Mouse (Mus musculus) left cerebral cortex, postnatal 25 days (tissue): ENCODE data around the gene Rpl22. TPM values are rescaled to one million over a fixed set of nuclear protein-coding genes. Genes with fewer than 3 reads are reported as not detected.

Source experiments
- DNase-seq, 2 experiments: peaks; one replicate each; pipeline ENCODE4 v3.0.0; 2022; ENCODE audit warnings: low spot score in 2 of 2, mixed read lengths in 1 of 2
- intact Hi-C: fragments of 180-260 bp; cut with DNase I; formaldehyde crosslinking; loops from one replicate; pipeline ENCODE4 v1.15.1; 2025
- total RNA-seq, 2 experiments: library from RNA; stranded (reverse); gene quantifications; 2 replicates each; pipeline ENCODE4 v1.2.3; 2021

Gene Rpl22
- total RNA-seq, 2 experiments from 2014 or later, result 160 TPM

- DNase-seq, result no peak
- intact Hi-C loops, result no loop called here
These were observed 29.6 kb upstream of the Rpl22 start for GRCm38 (mm10) chr4:152295916-152296315.

- intact Hi-C loops, result no loop called here
- DNase-seq, result no peak
These were observed 29.2 kb upstream of the Rpl22 start for GRCm38 (mm10) chr4:152296371-152296770.

GRCm38 (mm10) chr4:152296874-152297861, 28.4 kb upstream of the Rpl22 start, which contains the start of gene Icmt:
Icmt (plus strand) TSS chr4:152297227.
- peak; percentile 99 for DNase-seq
- intact Hi-C loops, result no loop called here

- DNase-seq, result no peak
- intact Hi-C loops, result no loop called here
These were observed 26.7 kb upstream of the Rpl22 start for GRCm38 (mm10) chr4:152298836-152299235.

DNA sequence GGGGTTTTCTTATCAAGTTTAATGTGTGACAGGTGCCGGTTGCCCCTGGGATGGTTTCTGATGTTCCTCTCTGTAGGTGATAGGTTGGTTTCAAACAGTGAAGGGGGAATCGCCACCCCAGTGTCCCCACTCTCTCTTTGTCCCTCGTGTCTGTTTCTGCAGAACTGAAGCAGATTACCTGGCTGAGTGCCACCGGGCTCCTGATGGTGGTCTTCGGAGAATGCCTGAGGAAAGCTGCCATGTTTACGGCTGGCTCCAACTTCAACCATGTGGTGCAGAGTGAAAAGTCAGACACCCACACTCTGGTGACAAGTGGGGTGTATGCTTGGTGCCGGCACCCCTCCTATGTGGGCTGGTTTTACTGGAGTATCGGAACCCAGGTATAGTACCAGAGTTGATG, 25.2 kb upstream of the Rpl22 start:
- no peak for DNase-seq
- intact Hi-C loops, result no loop called here

DNA sequence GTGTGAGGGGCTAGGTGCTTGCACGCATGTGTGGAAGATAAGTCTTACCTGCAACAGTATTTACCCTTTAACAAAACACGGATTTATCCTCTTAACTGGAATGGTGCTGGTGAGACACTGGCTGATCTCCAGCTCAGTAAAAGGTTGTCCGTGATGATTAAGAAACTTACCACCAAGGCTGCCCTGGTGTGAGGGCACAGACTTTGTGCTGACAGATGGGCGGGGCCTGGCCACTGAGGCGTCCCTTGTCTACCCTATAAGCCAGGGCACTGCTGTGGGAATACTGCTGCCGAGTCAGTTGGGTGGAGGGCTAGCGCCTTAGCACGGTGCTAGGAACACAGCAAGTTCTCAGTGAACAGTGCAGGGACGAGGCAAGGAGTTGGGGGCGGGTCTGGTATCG, 23.5 kb upstream of the Rpl22 start:
- intact Hi-C loops, result no loop called here

DNA sequence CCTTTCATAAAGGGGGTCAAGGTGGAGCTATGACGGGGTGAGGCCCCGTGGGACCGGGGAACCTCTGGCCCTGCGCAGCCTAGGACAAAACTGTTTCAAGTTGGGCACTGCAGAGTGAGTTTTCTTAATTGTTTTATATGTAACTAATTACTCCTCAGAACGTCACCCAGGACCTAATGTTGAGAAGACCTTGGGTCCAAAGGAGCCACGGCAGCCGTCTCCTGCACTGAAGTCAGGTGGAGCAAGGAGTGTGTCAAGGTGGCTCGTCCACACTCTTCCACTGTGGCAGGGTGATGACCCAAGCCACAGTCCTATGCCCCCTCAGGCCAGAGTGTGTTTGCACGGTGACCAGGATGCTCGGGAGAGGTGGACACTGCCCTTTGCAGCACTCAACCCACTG, 22.4 kb upstream of the Rpl22 start:
- DNase-seq, result no peak
- intact Hi-C loops, result no loop called here

More for the DNA sequence above, 23.5 kb upstream of the Rpl22 start:
- no peak for DNase-seq

DNA sequence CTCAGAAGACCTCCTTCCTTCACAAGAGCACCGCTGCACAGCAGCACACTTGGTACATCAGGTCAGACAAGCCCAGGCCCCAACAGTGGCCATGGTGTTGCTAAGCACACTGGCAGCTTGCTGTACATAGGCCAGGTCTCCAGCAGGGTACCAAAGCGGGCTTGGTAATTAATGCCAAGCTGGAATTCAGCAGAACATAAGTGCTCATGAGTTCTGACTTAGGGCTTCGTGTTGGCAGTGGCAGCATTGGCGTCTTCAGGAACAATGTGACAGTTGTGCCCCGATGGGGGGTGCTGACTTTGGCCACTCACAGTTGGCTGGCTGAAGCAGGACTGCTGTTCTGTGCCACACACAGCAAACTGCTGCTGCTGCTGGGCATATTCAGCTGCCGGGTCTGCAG, 20.9 kb upstream of the Rpl22 start:
- no peak for DNase-seq
- intact Hi-C loops, result no loop called here

GRCm38 (mm10) chr4:152305991-152306390, 19.6 kb upstream of the Rpl22 start:
- DNase-seq, result no peak
- intact Hi-C loops, result no loop called here

DNA sequence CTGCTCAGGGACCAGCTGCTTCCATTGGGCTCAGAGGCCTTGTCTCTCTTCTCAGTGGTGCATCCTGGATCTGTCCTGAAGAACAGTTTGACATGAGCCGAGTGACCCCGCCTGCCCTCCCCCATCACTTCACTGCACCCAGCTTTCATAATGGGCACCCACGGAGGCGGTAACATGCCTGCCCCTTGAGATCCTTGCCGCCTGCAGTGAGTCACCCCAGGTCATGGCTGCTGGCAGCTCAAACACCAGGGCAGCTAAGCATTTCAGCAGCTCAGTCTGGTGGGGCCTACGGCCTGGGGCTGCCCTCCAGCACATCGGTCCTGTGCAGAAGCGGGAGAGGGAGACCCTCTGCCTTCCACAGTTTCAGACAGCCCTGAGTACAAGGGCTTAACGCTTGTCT, 18.0 kb upstream of the Rpl22 start:
- no peak for DNase-seq
- intact Hi-C loops, result no loop called here

DNA sequence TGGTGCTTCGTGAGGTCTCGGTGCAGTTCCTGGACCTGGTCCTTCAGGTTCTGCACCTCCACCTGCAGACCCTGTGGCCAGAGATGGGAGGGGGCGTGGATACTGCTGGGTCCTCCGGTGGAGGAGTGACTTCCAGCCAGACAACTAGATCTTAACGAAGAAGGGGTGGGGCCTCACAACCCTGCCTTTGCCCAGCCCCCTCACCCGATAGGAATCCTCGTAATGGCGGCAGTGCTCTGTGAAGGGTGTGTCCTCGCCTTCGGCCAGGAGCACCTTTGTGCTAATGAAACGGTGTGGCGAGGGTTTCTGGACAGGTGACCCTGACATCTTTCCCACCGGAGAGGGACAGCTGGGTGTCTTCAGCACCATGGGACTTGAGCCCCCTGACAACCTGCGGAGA, 13.4 kb upstream of the Rpl22 start:
- no peak for DNase-seq
- intact Hi-C loops, result no loop called here

- intact Hi-C loops, result no loop called here
- peak in 1 of 2 experiments; percentile 36 for DNase-seq
These were observed 12.3 kb upstream of the Rpl22 start for GRCm38 (mm10) chr4:152313211-152313632.

DNA sequence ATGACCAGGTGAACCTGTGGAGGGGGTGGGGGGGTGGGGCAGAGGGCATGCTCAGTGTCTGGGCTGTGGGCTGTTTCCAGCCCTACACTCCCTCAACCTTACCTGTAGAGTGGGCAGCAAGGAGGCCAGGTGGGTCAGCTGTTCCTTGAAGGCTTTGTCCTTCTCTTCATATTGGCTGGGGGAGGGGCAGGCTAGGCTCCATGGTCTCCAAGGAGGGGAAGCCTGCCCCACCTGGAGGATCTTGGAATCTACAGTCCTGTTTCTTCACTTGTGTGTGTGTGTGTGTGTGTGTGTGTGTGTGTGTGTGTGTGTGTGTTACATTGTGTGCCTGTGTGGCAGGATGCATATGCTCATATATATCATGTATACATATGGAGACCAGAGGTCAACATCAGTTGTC, 11.6 kb upstream of the Rpl22 start:
- intact Hi-C loops, result no loop called here
- DNase-seq, result no peak

- intact Hi-C loops, result no loop called here
- DNase-seq, result peak in 1 of 2 experiments; percentile 41
These were observed 9.9 kb upstream of the Rpl22 start for GRCm38 (mm10) chr4:152315498-152316213.

DNA sequence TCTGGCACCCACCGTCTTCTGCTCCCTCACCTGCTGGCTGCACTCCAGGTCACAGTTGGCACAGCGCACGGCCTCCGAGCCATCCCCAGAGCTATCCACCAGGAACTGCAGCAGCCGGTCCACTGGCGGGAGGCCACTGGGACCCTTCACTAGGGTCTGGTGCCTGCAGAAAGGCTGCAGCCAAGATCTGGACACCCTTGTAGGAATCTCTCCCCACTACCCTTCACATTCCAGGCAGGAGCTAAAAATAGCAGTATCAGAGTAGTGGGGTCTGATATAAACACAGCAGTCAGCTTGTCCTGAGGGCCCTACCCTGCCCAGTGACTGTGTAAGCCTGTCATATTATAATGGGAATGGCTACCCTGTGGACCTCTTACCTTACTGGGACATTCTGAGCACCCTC, 7.9 kb upstream of the Rpl22 start:
- DNase-seq, result no peak
- intact Hi-C loops, result no loop called here

DNA sequence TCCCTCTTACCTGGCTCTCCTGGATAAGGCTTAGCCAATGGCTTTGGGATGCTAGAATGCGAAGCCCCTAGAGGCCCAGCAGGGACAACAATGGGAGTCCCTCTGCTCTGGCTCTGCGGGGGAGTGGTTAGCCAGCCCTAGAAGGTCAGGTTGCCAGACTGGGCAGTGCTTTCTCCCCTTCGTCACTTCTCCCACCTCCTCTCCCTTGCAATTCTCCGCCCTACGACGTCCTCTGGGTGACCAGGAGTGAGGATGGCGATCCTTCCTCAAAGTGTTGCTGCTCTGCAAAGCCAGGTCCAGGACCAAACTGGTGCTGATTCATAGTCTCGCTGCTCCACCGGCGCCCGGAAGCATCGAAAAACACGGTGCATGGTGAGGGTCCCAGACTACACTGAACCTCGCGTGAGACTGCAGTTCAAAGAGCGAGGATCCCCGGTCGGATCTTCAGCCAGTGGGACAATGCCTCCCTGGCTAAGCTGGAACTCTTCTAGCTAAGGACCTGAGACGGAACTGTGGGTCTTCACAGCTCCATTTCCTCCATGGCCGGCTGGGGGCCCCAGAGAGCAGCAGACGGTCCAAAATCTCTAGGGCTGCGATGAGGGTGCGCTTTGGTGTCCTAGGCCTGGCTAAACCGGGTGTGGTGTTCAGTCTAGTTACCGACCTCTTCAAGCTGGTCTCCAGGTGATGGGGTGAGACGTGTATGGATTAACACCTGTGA, 6.9 kb upstream of the Rpl22 start, which contains the start of gene Rnf207:
Gene Rnf207, minus strand, starts transcription at position 477 of the 718 bp plus-strand sequence.
- DNase-seq, result peak; percentile 59
- intact Hi-C loops, result no loop called here

DNA sequence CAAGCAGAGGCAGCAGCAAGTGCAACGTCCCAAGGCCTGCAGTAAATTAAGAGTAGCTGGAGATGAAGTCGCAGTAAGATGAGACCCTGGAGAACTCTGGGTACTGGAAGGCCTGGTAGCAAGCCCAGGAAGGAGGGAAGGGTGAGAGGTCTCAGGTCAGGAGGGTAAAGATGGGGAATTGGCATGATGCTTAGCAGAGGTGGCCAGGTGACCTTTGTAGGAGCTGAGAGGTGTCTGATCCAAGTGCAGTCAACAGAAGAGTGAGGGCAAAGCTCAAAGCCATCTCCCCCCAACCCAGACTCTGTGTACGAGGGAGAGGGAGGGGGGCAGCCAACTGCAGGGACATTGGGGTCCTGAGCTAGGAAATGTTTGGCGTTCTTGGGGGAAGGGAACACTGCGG, 4.1 kb upstream of the Rpl22 start:
- intact Hi-C loops, result no loop called here
- no peak for DNase-seq

DNA sequence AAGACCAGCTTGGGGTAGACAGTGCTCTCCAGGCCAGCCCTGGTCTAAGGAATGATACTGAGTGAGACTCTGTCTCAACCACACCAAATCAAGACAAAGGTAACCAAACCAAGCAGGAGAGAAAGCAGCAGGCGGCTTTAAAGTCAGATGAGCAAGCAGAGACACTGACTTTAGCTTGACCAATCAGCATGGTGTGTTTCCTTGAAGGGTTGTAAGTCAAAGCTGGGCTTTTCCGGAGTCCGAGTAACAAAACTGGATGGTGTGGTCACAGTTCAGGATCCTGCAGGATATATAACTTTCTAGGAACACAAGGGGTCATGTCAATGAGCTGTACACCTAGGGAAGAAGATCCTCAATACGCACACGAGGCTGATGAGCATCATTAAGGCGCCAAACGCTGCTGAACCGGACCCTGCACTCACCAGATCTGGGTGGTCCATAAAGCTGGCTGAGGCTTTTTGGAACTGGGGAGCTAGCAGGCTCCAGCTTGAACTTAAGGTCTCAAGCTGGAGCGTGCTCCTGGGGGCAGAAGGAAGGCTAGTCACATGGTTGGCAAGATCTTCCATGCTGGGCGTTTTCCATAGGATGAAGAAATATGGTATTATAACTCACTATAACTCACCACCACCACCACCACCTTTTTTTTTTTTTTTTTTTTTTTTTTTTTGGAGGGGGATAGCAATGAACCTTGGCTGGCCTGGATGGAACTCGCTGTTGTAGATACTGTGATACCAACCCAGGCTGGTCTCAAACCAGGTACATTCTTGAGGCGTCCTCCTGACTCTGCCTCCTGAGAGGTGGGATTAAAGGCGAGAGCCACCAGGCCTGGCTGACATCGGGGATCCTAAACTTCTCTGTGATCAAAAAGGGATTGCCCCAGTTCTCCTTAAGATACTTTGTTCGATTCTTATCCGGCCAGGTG, 640 bp upstream of the Rpl22 start:
- intact Hi-C loops, result no loop called here
- DNase-seq, result no peak

DNA sequence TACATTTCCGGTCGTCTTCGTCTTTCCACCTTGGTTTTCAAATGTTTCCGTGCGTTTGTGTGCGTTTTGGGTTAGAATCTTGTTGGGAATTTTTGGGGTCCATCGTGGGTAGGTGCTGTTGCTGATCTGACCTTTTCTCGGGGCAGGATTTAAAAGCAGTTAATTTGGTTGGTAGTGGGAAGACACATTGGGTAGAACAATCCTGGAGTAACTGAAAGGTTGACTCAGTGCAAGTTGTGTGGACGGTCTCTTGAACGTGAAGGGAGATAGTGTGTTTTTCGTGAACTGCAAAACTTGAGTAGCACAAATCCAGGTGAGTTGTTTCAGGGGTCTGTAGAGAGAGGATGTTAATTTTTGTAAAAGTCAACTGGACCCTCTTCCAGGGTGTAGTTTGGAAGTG, 1.0 kb downstream of the Rpl22 start:
- intact Hi-C loops, result no loop called here
- no peak for DNase-seq
